Mouse (Mus musculus) liver, embryonic 14.5 days (tissue): Measurements from ENCODE around the gene Col23a1. TPM values are rescaled to one million over a fixed set of nuclear protein-coding genes. Genes with fewer than 3 reads are reported as not detected.

Source experiments
- ATAC-seq: fragments of 200-750 bp; cut with Nextera tagmentation; 2 replicates; pipeline ENCODE4 v1.8.0; 2017; ENCODE audit warnings: moderate number of reproducible peaks, mild to moderate bottlenecking, moderate library complexity; ENCODE audit not compliant: insufficient read depth
- DNase-seq, 3 experiments: peaks; one replicate each; pipeline ENCODE4 v3.0.0-alpha.2; 2012 to 2013; ENCODE audit warnings: low read depth in 3 of 3, low spot score in 3 of 3
- H3K27ac ChIP-seq: fragments of 300-500 bp; sonication (generic); 2 replicates; pipeline ENCODE4 v1.5.1; 2014; ENCODE audit warnings: moderate library complexity, mild to moderate bottlenecking, control low read depth, inconsistent platforms
- H3K27me3 ChIP-seq: fragments of 300-500 bp; sonication (generic); 2 replicates; pipeline ENCODE4 v1.6.1; 2014; ENCODE audit warnings: mild to moderate bottlenecking, low read length, moderate library complexity; ENCODE audit not compliant: control insufficient read depth, insufficient read depth
- H3K36me3 ChIP-seq: fragments of 300-500 bp; sonication (generic); replicated peaks from 2 replicates; pipeline ENCODE4 v1.6.1; 2014; ENCODE audit warnings: low read depth; ENCODE audit not compliant: control insufficient read depth, insufficient read depth
- H3K4me1 ChIP-seq, 2 experiments: fragments of 200-500 bp in 1 of 2; fragments of 300-500 bp in 1 of 2; sonication (generic) in 1 of 2; replicated peaks; 2 replicates each; pipeline ENCODE4 v1.6.1; 2012 to 2014; ENCODE audit warnings: antibody characterized with exemption in 1 of 2, inconsistent platforms in 1 of 2, low read length in 1 of 2; ENCODE audit not compliant: control insufficient read depth in 2 of 2, insufficient read depth in 2 of 2
- H3K4me2 ChIP-seq: fragments of 300-500 bp; sonication (generic); 2 replicates; pipeline ENCODE4 v1.6.1; 2014; ENCODE audit warnings: low read depth, mild to moderate bottlenecking, control low read depth, moderate library complexity
- H3K4me3 ChIP-seq, 2 experiments: fragments of 200-500 bp in 1 of 2; fragments of 300-500 bp in 1 of 2; sonication (generic) in 1 of 2; 2 replicates each; pipeline ENCODE4 v1.5.1; 2012 to 2014; ENCODE audit warnings: low read depth in 2 of 2, low read length in 2 of 2, mild to moderate bottlenecking in 2 of 2, control low read depth in 1 of 2, inconsistent platforms in 1 of 2, moderate library complexity in 1 of 2; ENCODE audit not compliant: insufficient read depth in 1 of 2
- H3K9ac ChIP-seq: fragments of 300-500 bp; sonication (generic); replicated peaks from 2 replicates; pipeline ENCODE4 v1.6.1; 2014; ENCODE audit warnings: mild to moderate bottlenecking, control low read depth, moderate library complexity
- H3K9me3 ChIP-seq: fragments of 300-500 bp; sonication (generic); 2 replicates; pipeline ENCODE4 v1.6.1; 2016; ENCODE audit warnings: low read length, mixed read lengths; ENCODE audit not compliant: control insufficient read depth
- CTCF ChIP-seq: IDR thresholded peaks from 2 replicates; pipeline ENCODE4 v1.5.1; 2016; ENCODE audit warnings: antibody characterized with exemption, low read depth, control low read depth
- EP300 ChIP-seq: IDR thresholded peaks from 2 replicates; pipeline ENCODE4 v1.6.1; 2016; ENCODE audit warnings: antibody characterized with exemption, low read depth
- WGBS: fragments of 180-500 bp; shearing (Covaris S2); extraction: QIAGEN DNeasy Blood & Tissue Kit; methylation state at CpG from one replicate; pipeline ENCODE4 v1.1.7; 2014; ENCODE audit not compliant: insufficient replicate concordance; 5-methylcytosine and 5-hydroxymethylcytosine counted together
- polyA plus RNA-seq, 2 experiments: library from polyadenylated mRNA; depleted of rRNA in 1 of 2; stranded (reverse) in 1 of 2; unstranded in 1 of 2; fragments of >200 nt; fragmentation: Nextera tagmentation in 1 of 2; extraction: Ambion mirVana in 1 of 2; gene quantifications; 2 replicates each; pipeline versions ENCODE4 v1.2.1 to v1.2.3; 2012 to 2014

Col23a1 gene
- polyA plus RNA-seq, 2 experiments, result 0.11 to 0.19 TPM

DNA sequence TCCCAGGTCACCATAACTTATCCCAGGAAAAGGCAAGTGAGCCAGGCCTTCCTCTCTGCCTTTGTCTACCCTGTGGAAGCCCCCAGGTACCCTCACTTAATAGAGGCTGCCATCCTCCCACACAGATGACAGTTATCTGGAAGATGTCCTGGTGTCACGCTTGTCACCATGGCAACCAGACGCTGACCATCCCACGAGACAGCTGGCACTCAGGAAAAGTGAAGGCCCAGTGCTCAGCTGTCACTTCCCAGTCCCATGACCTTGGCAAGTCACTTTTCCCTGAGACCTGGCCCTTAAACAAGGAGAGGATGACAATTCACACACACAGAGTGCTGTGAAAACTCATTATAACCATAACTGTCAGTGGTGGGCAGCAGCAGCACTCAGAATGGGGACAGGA, 262.4 kb downstream of the Col23a1 start:
- no peaks in the 10 kb centered on the region for H3K4me1 ChIP-seq
- no peak for TF ChIP-seq EP300
- TF ChIP-seq CTCF, result no peak
- H3K9ac ChIP-seq, result no peak overlapping the region
- H3K4me2 ChIP-seq, result no peak overlapping the region
- H3K27me3 ChIP-seq, result no peaks in the 10 kb centered on the region; the same call in 1 of the 2 replicates
- H3K9me3 ChIP-seq, result no peaks in the 10 kb centered on the region
- H3K36me3 ChIP-seq, result no peaks in the 10 kb centered on the region
- H3K27ac ChIP-seq, result no peak overlapping the region
- DNase-seq (no peak), ATAC-seq (no peak)
- H3K4me3 ChIP-seq, result no peak overlapping the region
- WGBS, result 54% methylated on average over 3 of the region's 3 CpGs

DNA sequence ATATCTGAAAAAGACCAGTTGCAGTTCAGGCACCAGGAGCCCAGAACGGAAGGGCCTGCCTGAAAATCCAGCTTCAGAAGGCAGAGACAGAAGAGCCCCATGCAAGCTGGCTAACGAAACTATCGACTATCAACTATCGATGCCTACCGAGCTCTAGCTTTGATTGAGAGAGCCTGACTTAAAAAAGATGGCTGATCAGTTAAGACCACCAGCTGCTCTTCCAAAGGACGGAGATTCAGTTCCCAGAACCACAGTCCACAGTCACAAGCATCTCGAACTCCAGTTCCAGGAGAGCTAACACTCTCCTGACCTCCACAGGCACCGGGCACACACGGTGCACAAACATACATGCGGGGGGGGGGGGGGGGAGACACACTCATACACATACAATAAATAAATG, 264.9 kb downstream of the Col23a1 start:
- ATAC-seq, result no peak
- Histone ChIP-seq H3K27ac (no peak overlapping the region), H3K4me2 (no peak overlapping the region), H3K9me3 (no peaks in the 10 kb centered on the region), H3K36me3 (no peaks in the 10 kb centered on the region), H3K27me3 (no peaks in the 10 kb centered on the region; the same call in 1 of the 2 replicates), H3K9ac (no peak overlapping the region), H3K4me1 (no peaks in the 10 kb centered on the region), H3K4me3 (no peak overlapping the region)
- TF ChIP-seq CTCF (no peak), EP300 (no peak)
- no peak for DNase-seq
- 56% methylated on average over 10 of the region's 10 CpGs for WGBS

DNA sequence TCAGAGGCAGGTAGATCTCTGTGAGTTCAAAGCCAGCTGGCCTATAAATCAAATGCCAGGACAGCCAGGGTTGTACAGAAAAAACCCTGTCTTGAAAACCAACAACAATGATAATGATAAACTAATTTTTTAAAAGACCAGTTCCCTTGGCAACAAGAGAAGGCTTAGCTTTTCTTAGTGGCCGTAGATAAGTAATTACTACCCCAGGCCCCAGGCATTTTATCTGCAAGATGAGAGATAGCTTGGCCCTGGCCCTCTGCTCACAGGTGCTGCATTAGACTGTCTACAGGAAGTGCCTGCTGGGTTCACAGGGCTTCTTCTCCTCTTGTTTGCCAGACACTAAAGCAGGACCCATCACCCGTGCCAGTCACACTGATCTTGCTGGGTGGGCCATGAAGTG, 265.3 kb downstream of the Col23a1 start:
- 25% methylated on average over 2 of the region's 2 CpGs for WGBS
- H3K27ac ChIP-seq, result no peak overlapping the region
- no peak for DNase-seq
- H3K9ac ChIP-seq, result no peak overlapping the region
- H3K4me3 ChIP-seq, result no peak overlapping the region
- TF ChIP-seq EP300 (no peak), CTCF (no peak)
- no peaks in the 10 kb centered on the region; the same call in 1 of the 2 replicates for H3K27me3 ChIP-seq
- ATAC-seq, result no peak
- H3K4me1 ChIP-seq, result no peaks in the 10 kb centered on the region
- H3K9me3 ChIP-seq, result no peaks in the 10 kb centered on the region
- no peaks in the 10 kb centered on the region for H3K36me3 ChIP-seq
- no peak overlapping the region for H3K4me2 ChIP-seq

DNA sequence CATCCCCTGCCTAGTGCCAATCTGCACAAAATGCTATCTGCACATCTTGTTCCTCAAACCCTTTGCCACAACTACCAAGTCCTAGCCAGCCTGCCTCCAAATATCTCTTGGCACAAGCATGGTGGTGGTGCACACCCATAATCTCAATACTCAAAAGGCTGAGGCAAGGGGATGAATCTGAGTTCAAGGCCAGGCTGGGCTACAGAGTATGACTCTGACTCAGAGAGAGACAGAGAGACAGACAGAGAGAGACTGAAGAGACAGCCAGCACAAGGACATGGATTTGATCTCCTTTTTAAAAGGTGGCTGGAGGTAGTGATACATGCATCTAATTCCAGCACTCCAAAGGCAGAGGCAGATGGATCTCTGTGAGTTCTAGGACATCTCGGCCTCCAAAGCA, 273.6 kb downstream of the Col23a1 start:
- H3K4me1 ChIP-seq, result no peaks in the 10 kb centered on the region
- no peak overlapping the region for H3K9ac ChIP-seq
- no peak for ATAC-seq
- H3K9me3 ChIP-seq, result peaks cover 3% of the 10 kb centered on the region; the same call in 1 of the 2 replicates
- no peaks in the 10 kb centered on the region for H3K27me3 ChIP-seq
- no peak overlapping the region for H3K4me3 ChIP-seq
- no peak overlapping the region for H3K27ac ChIP-seq
- H3K4me2 ChIP-seq, result no peak overlapping the region
- TF ChIP-seq CTCF (no peak), EP300 (no peak)
- no peak for DNase-seq
- WGBS, result 60% methylated on average over 1 of the region's 1 CpGs
- H3K36me3 ChIP-seq, result no peaks in the 10 kb centered on the region

DNA sequence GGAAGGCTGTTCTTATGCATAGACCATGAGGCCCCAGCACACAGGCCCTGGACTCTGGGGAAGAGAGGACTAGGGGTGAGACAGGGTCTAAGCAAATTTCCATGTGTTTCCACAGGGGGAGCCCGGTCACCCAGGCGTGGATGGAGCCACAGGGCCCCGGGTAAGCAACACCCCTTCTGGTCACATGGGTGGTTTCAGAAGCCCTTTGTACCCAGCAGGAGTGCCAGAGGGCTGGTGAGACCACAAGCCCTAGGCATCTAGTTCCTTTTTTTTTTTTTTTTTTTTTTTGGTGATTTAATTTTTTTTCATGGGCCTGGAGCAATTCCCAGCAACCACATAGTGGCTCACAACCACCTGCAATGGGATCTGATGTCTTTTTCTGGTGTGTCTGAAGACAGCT, 275.3 kb downstream of the Col23a1 start:
- Histone ChIP-seq H3K9me3 (peaks cover 3% of the 10 kb centered on the region; the same call in 1 of the 2 replicates), H3K4me1 (no peaks in the 10 kb centered on the region), H3K27me3 (no peaks in the 10 kb centered on the region), H3K27ac (no peak overlapping the region), H3K9ac (no peak overlapping the region), H3K4me3 (no peak overlapping the region), H3K4me2 (no peak overlapping the region), H3K36me3 (no peaks in the 10 kb centered on the region)
- WGBS, result 13% methylated on average over 3 of the region's 3 CpGs
- ATAC-seq (no peak), DNase-seq (no peak)
- TF ChIP-seq CTCF (0 out of 2 replicates have a peak, but pooled peaks have one; percentile 15), EP300 (no peak)
